Mouse (Mus musculus) MN1 (cell line): ENCODE data around the gene Msrb1.
A peak's percentile ranks its signal among the peaks of the same experiment; 100 is the strongest.

Experiments
- DNase-seq: peaks from one replicate; pipeline ENCODE4 v3.0.0-alpha.2; 2016; ENCODE audit warnings: low spot score

The Msrb1 gene

DNA sequence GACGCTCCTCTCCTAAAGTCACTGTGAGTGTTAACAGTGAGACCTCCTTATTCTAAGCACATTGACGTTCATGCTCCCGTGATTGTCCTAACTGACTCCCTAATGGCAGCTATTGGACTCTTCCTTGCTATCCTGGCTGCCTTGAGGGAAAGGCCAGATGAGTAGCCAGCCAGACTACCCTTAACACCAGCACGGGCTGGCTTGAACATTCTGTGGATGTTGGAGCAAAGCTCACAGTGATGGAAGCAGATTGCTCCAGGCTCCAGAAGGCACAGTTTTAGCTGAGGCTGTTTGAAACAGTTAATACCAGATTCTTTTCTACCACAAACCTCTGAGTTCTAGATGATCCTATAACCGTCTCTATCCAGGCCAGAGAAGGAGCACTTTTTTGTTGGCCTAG, 7.5 kb downstream of the Msrb1 start:
- DNase-seq = no peak

DNA sequence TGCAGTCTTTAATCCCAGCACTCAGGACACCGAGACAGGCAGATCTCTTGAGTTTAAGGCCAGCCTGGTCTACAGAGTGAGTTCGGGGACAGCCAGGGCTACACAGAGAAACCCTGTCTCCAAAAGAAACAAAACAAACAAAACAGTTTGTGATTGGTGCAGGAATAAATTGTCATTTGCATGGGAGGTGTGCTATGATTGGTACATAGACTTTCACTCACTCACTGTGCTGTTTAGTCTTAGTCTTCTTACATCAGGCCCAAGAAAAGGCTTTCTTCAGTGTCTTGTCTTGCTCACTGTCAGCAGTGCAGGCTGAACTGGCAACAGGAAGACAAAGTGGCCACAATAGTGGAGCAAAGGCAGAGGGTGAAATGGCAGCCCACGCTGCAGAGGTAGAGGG, 7.9 kb downstream of the Msrb1 start:
- no peak for DNase-seq

DNA sequence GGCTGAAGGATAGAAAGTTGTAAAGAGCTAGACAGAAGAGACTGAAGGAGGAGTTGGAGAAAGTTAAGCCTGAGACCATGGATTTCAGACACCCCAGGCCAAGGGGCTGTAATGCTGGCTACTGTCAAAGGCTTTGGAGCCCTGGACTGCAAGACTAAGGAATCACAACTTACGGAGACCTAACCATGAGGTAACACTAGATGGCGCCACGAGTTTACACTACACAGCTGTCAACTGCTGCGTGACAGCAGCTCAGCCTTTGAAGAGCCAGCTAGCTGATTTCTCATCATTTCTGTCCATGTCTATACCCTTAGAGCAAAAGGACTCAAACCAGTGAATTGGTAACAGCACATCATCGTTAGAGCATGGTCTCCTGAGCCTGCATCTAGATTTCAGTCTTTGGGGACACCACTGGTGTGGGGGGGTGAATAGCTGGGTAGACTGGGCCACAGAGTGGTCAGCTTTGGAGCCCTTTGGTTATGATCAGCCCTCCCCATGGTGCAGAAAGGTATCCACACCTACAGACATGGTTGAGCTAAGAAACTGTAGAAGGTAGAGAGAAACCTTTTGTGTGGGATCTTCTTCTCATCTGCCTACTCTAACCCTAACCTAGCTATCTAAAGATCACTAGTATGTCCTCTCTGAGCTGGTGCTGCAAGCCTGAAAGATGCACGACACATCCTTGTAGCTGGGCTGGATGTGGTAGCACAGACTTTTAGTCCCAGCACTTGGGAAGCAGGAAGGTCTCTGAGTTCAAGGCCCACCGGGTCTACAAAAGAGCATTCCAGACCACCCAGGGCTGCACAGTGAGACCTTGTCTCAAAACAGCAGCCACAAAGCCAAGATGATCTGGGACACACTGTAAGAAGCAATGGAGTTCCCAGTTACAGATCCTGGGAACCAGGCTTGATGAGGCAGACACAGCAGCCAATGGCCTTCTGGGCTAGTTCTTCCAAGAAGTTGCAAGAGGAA, 9.4 kb downstream of the Msrb1 start:
- peak; percentile 94 for DNase-seq

DNA sequence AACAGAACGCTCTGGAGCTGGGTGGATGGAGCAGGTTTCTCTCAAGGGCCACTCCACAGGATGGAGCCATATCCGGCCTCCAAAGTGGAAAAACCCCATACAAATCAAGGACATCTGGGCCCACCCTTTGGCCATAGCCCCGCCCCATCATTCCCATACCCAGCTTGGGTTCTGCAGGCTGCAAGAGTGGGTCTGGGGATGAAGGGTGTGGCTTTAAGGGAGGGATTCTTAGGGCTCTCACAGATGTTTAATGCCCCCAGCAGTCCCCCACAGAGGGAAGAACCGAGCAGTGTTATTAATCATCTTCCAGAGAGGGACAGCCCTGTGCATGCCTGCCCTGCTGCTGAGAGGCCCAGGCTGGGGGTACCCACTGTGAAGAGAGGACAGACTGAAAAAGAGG, 10.5 kb downstream of the Msrb1 start:
- no peak for DNase-seq

DNA sequence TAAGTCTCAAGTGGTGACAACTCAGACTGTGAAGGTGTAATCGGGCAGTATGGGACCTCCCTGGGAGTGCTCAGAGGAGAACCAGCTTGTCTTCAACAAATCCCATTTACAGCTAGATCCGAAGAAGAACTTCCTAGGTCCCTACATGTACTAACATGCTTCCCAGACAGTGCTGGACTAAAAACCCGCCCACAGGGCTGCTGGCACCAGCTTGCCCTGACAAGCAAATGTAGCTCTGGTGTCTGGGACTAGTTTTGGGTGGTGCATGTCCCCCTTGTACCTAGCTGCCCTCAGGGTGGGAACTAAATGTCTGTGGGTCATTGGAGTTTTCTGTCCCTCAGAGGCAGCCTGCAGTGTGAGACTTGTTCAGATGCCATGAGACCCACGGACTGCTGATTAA, 15.1 kb downstream of the Msrb1 start:
- no peak for DNase-seq

DNA sequence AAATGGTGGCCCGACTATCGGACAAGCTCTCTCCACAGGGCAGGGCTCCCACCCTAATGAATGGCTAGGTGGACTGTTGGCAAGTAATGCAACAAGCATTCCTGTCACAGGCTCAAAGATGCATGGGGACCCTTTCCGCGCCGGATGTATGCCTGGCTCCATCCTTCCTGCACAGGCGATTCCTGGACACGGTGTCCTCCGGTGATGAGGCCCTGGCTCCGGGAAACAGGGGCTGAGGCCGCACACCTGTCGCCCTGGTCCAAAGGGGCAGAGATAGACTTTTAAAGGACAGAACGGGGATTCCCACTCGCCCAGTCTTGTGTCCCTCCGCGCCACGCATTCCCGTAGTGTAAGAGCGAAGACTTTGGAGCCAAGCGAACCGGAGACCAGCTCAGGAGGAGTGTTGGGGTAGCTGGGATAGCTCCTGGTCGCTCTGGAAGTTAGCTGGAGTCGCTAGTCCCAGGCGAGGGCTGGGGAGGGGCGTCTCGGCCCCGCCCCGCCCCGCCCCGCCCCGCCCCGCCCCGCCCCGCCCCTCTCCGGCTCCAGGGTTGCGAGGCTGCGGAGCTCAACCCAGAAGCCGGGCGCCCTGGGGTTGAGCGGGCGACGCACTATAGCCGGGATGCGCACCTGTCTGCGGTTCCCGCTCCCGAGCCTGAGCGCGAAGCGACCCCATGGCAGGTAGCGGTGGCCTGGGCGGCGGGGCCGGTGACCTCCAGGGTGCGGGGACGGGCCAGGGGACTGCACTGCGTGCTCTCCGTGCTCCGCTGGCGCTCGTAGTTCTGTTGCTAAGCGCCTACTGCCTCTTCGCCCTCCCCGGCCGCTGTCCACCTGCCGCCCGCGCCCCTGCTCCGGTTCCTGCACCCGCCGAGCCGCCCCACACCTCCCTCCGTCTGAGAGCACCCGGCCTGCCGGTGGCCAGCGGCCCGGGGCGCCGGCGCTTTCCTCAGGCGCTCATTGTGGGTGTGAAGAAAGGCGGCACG, 16.3 kb downstream of the Msrb1 start, which contains the start of gene Hs3st6:
TSS of gene Hs3st6 (plus strand) at position 574 of the 980 bp plus-strand sequence.
- DNase-seq = peak; percentile 72

DNA sequence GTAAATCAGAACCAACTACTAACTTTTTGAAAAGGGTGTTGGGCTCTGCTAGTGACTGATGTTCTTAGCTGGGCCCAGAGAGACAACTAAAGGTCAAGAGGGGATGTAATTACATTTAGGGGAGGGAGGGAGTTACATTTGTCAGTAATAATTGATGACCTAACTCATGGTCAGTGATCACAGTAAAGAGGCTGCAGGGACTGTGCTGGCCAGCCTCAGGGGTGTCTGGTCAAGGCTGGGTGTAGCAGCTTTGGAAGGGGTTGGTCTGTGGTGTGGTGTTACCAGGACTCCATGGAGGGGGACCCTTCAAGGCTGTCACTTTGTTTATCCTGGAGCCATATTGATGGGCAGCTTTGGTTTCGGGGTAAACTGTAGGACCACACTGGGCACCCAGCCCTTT, 21.0 kb downstream of the Msrb1 start:
- no peak for DNase-seq

DNA sequence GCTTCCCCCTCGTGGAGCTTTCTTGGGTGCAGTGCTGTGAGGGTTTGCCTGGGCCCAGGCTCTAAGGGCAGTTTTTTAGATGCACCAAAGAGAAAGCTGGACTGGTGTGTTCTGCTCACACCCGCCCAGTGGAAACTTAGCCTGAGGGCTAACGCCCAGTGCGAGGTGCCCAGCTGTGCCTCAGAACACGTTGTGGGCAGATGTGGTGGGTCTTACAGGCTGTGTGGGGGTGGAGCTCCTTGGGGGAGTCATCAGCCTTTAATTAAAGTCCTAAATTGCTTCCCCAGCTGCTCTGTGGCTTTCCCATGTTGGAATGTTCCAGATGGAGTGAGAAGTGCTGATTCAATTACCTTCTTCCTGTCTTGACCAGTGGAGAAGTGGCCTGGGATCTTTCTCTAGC, 24.7 kb downstream of the Msrb1 start:
- DNase-seq = peak; percentile 71

DNA sequence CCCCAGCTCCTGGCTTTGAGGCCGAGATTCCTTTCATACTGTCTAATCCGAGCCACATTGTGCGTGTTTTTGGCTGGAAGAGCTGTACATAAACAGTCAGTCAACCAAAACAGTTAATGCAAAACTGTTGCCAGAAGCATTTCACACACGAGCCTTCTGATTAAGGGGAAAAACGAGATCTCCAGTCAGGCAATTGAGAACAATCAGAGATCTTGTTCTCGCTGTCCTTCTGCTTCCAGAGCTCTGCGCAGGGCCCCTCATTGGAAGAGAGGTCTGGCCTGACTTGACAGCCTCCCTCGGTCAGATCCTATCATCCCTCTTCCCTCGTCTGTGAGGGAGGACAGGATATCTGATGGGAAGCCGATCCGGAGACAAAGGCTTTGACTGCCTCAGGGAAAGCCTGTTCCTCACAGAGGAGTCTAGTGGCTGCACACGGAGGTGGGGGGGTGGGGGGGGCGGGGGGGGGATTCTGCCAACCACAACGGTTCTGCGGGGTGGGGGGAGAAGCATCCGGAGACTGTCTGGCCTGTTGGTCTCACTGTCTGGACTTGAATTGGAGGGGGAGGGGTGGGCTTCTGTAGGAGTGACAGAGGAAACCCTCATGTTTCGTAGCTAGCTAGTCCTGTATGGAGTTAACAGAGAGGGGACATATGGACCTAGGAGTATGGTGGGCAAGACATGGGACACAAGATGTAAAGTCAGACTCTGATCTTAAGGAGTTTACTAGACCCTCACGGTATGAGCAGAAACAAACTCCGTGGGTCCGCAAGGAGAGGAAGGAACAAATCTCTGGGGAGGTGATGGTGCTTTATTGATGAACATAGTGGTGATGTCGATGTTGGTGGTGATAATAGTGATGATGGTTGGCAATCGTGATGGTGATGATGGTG, 28.8 kb downstream of the Msrb1 start:
- peak; percentile 74 for DNase-seq

DNA sequence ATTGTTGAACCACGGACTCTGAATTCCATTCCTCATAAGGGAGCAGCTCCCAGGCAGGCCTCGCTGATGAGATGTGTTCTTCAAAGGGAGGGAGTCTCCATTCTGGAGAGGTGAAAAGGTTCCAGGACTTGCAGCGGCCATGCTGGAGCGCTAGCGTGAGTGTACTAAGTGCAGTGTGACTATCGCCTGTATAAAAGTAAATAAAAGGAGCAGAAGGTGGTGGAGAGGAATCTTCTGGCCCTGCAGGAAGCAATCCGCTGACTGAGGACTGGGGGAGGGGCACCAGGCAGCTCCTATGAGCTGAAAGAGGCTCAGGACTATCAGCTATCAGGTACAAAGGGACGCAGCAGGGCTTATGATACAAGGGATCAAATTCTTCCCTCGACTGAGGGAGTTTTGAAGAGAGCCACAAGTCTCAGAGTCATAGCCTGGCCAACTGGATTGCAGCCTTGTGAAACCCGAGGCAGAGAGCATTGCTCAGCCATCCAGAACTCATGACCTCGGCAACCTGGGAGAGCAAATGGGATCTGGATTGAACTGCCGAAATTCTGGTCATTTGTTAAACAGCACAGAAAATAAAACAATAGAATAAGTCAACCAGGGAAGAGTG, 29.9 kb downstream of the Msrb1 start:
- DNase-seq = no peak

DNA sequence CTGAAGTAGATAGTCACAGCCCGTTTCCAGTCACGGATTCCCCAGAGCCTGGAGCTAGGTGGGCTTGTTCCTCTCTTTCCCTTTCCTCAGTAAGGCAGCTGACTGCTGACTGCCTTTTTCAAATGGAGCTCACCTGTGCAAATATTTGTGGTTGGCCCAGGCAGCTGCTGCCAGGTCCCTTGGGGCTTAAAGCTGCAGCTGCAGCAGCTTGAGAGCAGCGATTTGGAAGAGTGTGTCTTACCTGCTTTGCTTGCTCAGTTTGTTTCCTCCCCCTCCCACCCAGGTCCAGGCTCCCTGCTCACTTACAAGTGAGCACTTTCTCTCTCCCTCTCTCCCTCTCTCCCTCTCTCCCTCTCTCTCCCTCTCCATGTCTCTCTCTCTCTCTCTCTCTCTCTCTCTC, 32.7 kb downstream of the Msrb1 start:
- DNase-seq = no peak

DNA sequence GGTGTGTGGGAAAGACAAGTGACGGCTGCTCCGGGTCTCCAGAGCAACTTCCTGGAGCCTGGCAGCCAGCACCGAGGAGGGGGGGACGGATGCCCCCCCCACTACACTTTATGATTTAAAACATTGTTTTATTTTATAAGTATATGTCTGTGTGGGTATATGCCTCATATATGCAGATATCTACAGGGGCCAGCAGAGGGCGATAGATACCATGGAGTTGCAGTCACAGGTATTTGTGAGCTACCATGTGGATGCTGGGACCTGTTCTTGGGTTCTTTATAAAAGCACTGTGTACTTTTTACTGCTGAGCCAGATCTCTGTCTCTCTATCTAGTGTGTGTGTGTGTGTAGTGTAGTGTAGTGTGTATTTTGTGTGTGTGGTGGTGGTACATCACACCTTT, 36.8 kb downstream of the Msrb1 start:
- DNase-seq = no peak

DNA sequence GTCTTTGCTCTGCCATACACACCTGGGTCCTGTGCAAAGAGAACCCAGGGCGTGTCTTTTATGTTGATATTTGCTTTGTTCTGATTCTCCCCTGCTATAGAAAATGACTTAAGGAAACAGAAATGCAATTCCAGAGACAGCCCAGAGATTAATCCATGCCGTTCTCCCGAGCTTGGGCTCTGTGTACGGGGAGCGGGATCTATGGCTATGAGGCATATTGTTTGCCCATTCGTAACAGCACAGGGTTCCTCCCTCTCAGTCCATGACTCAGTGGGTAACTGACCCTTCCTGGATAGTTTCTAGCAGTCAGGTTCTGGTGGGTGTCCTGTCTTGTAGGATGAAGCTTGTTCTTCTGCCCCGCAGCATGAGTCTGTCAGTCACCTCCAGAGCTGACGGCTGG, 38.7 kb downstream of the Msrb1 start:
- no peak for DNase-seq

DNA sequence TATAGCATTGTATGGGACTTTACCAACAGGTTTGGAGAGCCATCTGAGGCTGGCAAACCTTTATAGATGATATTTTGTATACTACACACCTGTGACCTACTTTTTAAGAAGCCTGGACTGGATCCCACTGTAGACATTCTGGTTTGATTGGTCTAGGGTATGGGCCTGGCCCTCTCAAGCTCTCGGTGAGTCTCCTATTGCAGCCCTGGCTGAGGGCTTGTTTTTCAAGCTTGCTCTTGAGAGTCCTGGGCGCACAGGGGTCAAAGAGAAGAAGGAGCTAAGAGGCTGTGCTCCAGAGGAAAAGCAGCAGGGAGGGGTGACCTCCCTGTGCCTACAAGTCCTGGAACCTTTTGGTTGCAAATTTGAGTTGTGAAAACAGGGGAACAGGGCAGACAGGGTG, 40.6 kb downstream of the Msrb1 start:
- no peak for DNase-seq

DNA sequence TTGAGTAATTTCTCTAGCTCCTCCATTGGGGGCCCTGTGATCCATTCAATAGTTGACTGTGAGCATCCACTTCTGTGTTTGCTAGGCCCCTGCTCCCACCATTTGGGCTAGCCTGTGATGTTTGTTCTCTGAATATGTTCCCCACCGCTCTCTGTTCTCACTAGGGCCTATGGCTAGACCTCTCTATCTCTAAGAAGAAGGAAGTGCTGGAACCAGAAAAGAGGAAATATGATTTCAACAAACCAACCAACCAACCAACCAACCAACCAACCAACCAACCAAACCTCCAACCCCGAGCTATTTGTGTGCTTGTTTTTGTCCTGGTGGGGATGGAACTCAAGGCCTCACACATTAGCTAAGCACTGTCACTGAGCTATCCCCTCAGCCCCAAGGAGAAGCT, 44.4 kb downstream of the Msrb1 start:
- DNase-seq = no peak

DNA sequence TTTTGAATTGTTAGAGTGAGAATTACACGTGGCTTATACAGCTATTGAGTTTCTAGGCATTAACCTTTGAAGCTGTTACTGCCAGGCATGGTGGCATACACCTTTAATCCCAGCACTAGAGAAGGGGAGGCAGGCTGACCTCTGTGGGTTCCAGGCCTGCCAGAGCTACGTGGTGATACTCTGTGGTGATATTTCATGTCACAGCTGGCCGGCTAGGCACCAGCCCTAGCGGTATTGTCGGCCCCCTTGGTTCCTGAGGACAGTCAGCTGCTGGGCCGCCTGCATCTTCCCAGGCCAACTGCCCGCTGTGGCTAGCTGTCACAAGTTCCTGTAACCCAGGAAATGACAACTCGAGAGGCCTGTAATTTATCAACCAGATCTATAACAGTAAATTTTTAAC, 55.7 kb downstream of the Msrb1 start:
- DNase-seq = no peak
